Mouse (Mus musculus) kidney, postnatal 14 days (tissue): ENCODE results near the gene Eif4g1.

Experiments
- DNase-seq: peaks from one replicate; pipeline ENCODE4 v3.0.0; 2022; ENCODE audit warnings: mixed read lengths

Eif4g1 gene

GRCm38 (mm10) chr16:20672965-20673705 is 5.0 kb downstream of the Eif4g1 start:
- peak; percentile 80 for DNase-seq

- peak; percentile 63 for DNase-seq
Observed at GRCm38 (mm10) chr16:20673706-20674303, 5.7 kb downstream of the Eif4g1 start.

GRCm38 (mm10) chr16:20675213-20675612 is 7.1 kb downstream of the Eif4g1 start:
- DNase-seq: no peak

GRCm38 (mm10) chr16:20676702-20677101 is 8.6 kb downstream of the Eif4g1 start:
- DNase-seq: no peak

GRCm38 (mm10) chr16:20677380-20677779 is 9.3 kb downstream of the Eif4g1 start:
- no peak for DNase-seq

- peak; percentile 83 for DNase-seq
Observed at GRCm38 (mm10) chr16:20677974-20678675, 10.0 kb downstream of the Eif4g1 start.

GRCm38 (mm10) chr16:20690774-20691173 is 22.7 kb downstream of the Eif4g1 start:
- no peak for DNase-seq

- DNase-seq: no peak
Observed at GRCm38 (mm10) chr16:20691617-20692016, 23.5 kb downstream of the Eif4g1 start.

- no peak for DNase-seq
Observed at GRCm38 (mm10) chr16:20692241-20692965, 24.3 kb downstream of the Eif4g1 start.

- peak; percentile 94 for DNase-seq
Observed at GRCm38 (mm10) chr16:20693111-20693701, 25.1 kb downstream of the Eif4g1 start, which contains the start of gene Fam131a. TSS of gene Fam131a (plus strand) at chr16:20693241.

- DNase-seq: peak; percentile 60
Observed at GRCm38 (mm10) chr16:20694781-20695180, 26.7 kb downstream of the Eif4g1 start.

- peak; percentile 93 for DNase-seq
Observed at GRCm38 (mm10) chr16:20695622-20696323, 27.7 kb downstream of the Eif4g1 start.

GRCm38 (mm10) chr16:20699266-20699665 is 31.2 kb downstream of the Eif4g1 start:
- DNase-seq: no peak

GRCm38 (mm10) chr16:20700036-20700435 is 31.9 kb downstream of the Eif4g1 start:
- no peak for DNase-seq

GRCm38 (mm10) chr16:20701316-20701715 is 33.2 kb downstream of the Eif4g1 start:
- no peak for DNase-seq

GRCm38 (mm10) chr16:20701729-20702521 is 33.8 kb downstream of the Eif4g1 start:
- DNase-seq: no peak

- peak; percentile 83 for DNase-seq
Observed at GRCm38 (mm10) chr16:20702522-20702893, 34.4 kb downstream of the Eif4g1 start.

- DNase-seq: no peak
Observed at GRCm38 (mm10) chr16:20703071-20703470, 35.0 kb downstream of the Eif4g1 start.

- no peak for DNase-seq
Observed at GRCm38 (mm10) chr16:20703699-20704400, 35.7 kb downstream of the Eif4g1 start.

- no peak for DNase-seq
Observed at GRCm38 (mm10) chr16:20705786-20706185, 37.7 kb downstream of the Eif4g1 start.
